Mouse (Mus musculus): ENCODE measurements around the gene Nudt22.

The Nudt22 gene

DNA sequence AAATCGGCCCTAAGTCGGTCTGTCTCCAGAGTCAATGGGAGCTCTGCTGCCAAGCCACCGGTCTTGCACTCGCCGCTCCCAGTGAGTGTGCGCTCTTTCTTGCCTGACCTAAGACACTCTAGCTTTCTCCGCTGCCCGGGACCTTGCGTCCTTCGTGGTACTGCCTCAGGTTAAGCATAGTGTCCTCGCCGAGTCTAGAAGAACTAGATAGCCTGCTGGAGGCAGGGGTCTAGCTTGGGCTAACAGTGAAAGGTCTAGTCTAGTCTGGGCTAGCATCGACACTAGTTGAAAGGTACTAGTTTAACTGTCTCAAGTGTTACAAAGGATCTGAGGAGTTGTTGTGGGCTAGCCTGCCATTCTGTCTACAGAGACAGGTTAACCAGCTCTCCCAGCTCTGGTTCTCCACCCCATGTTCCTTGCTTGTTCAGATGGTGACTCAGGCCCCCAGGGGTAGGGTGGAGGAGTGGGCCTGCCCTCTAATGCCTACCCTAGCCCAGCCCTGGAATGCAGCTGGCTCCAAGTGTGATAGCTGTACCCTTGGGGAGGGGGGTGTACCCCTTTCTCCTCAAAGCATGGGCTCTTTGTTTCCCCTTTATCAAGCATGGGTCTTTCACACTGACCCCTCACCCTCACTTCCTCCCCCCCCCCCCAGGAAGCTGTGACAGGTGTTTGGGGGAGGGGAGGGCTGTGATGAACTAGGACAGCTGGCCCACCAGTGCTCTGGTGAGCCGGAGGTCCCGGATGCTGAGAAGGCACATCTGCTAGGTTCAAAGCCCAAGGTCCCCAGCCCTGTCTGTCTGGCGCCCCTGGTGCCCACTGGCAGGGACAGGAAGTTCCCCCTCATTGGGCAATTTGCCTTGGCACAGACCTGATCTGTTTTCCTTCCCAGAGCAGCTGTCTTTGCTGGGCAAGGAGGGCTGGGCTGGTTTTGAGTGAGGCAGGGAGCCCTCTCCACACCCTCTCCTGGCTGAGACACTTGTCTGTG, 20.1 kb downstream of the Nudt22 start, which contains the start of gene Plcb3:
TSS of gene Plcb3 (minus strand) at position 934 of the 985 bp plus-strand sequence.
- peak; percentile 77 to 85 for DNase-seq

DNA sequence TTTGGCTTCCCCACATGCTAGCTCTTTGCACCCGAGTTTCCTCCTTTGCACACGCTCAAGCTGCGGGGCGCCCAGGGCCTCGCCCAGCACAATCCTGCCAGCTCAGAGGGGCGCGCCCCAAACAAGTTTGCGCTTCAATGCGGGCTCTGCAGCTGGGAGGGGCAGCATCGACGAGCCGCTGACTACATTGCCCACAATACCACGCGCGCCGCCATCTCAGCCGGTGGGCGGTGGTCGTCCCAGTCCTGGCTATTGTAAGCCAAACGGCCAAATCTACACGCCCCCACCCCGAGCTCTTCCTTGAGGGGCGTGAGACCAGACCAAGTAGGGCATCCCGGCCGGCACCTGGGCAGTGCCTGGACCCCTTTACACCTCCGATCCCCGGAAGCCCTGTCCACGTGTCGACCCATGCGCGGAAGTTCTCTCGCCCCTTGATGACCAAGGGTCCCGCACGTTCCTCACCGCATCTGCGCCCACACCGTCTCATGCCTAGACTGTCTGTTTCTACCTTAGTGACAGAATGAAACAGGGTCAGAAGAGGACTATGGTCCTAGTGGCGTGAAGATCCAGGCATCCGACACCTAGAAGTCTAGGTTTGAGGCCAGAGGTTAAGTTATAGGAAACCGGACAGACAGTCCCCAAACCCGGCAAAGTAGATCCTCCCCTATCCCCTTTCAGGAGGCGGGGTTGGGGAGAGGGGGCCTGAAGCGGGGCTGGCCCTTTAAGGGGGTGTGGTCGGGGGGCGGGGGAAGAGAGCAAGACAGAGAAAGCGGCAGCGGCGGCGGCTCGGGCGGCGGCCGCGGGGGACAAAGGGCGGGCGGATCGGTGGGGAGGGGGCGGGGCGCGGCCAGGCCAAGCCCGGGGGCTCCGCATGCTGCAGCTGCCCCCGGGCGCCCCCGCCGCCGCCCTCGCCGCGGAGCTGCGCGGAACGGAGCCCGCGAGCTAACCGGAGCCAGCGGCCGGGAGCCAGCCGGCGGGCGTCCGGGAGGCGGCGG, 21.4 kb downstream of the Nudt22 start, which contains the start of gene Ppp1r14b:
TSS of gene Ppp1r14b (plus strand) at position 758 of the 995 bp plus-strand sequence.
- peak; percentile 75 to 84 for DNase-seq

DNA sequence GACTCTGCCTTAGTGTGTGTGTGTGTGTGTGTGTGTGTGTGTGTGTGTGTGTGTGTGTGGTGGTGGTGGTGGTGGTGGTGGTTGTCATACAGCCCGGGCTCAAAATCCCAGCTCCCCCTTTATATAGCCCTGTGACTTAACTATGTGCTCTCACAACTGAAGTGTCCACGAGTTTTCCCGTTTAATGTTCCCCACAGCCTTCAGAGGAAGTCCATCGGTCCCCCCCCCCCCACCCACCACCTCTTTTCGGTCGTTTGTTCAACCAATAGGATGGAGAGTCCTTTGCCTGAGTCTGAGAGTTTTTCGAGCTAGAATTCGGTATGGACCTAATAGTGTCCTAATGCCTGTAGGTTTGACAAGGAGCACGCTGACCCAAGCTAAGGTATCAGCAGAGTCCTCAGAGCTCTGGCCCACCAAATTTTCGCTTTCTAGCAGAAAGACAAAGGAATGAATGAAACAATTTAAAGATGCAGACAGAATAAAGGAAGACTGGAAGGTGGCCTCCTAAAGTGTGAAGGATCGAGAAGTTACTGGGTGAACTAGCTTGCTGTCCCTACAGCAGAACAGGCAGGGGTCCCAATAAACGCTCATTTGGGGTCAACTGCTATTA, 22.2 kb downstream of the Nudt22 start:
- DNase-seq = no peak

DNA sequence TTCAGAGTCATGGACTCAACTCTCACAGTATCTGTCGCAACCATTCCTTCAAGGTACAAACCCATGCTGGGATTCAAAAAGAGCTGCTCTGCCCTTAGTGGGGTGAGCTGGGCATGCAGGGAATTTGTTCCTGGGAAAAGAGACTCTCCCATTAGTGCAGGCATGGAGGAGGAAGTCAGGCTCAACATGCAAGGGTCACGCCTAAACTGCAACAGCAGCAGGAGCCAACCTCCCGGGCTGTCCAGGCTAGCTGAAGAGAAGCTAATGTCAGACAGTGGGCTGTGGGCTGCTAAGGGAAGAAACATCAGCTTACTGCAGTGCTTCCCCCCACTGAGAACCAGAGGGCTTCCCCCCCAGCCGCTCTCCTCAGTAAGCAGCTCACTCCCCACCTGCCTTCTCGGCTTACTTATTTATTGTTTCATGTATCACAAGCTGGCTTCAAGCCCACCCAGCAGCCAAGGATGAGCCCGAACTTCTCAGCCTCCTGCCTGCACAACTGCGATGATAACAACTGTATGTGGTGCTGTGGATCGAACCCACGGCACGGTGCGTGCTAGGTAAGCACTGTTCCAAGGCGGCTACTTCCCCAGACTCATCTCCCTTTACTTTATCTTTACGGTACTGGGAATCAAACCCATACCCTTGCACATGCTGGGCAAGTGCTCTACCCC, 23.5 kb downstream of the Nudt22 start:
- no peak for DNase-seq

DNA sequence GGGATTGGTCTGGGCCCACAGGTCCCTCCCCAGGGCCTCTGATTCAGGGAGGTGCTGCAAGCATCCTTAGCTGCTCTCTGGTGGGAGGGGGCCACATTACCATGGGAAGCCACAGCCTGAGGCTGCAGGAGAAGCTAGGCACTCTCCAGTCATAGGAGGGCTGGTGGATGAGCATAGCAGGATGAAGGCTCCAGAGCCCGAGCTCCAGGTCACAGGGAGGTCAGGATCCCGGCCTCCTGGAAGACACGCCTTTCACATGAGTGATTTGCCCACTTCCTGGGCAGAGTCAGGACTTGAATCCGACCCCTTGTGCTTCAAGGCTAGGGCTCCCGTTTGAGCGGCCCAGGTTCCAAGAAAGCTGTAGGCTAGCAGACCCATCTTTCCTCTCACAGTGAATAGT, 24.3 kb downstream of the Nudt22 start:
- DNase-seq = no peak

DNA sequence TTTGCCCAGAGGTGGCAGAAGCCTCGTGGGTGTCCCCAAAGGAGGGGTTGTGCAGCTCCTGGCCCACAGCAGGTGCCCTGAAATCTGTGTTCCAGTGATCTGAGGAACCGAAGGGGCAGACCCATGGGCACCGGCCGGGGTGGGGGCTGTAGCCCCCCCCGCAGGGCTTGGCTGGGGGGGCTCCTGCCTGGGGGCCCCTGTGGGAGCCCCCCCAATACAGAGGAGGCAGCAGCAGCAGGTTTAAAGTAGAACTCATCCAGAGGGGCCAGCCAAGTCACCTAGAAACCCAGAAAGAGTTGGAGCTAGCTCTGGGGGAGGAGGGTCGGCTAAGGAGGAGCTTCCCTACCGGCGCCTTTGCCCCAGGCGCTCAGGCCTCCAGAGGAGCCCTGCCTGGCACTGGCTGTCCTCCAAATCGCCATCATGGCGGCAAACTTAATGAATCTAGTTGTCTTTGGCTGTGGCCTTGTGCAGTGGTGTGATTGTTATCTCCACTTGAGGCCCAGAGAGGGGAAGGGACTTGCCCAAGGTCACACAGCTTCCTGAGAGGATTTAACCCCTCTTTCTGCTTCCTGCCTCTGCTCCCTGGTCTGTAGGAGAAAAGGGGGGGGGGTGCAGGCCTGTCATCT, 25.3 kb downstream of the Nudt22 start:
- DNase-seq = no peak

DNA sequence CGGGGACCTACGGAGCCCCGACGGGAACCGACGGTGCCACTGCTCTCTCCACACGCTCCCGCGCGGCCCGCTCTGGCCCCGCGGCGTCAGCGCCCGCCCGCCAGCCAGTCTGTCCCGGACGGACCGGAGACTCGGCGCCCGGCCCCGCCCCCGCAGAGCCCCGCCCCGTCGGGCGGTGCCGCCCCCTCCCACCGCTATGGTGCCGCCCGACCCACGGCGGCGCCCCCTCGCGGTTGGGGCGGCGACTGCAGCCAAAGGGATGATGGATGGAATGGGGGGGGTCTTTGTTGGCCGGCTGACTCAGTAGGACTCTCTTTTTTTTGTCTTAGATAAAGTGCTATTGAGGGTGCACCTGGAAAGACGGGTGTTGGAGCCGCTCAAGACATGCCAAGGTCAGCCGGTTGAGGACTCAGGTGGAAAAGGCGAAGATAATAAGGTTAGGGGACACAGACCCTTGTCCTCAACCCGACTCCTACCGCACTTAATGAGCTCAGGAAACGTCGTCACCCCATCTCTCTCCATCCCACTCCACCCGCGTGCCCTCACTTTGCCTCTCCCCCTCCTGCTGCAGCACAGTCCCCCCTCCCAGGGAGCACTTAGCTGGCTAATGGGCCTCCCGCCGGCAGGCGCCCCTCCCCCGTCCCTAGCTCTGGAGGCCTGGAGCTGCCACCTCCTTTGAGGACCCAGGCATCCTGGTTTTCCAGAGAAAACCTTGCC, 26.1 kb downstream of the Nudt22 start:
- peak; percentile 35 to 57 for DNase-seq

DNA sequence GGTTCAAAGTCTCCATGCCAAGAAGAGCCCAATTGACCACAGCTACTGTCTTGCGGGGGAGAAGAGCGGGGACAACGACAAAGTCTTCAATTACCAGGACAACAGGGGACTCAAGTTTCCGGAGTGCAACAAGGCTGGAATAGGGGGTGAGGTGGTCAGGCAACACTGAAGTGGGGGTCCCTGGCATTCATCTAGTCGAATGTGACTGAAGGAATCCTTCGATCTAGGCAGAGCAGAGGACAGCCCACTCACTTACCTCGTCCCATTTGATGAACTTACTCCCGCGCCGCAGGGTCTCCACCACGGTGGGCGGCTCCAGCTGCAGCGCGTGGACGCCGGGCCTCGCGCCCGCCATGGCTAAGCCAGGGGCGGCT, 26.6 kb downstream of the Nudt22 start:
- DNase-seq = no peak

DNA sequence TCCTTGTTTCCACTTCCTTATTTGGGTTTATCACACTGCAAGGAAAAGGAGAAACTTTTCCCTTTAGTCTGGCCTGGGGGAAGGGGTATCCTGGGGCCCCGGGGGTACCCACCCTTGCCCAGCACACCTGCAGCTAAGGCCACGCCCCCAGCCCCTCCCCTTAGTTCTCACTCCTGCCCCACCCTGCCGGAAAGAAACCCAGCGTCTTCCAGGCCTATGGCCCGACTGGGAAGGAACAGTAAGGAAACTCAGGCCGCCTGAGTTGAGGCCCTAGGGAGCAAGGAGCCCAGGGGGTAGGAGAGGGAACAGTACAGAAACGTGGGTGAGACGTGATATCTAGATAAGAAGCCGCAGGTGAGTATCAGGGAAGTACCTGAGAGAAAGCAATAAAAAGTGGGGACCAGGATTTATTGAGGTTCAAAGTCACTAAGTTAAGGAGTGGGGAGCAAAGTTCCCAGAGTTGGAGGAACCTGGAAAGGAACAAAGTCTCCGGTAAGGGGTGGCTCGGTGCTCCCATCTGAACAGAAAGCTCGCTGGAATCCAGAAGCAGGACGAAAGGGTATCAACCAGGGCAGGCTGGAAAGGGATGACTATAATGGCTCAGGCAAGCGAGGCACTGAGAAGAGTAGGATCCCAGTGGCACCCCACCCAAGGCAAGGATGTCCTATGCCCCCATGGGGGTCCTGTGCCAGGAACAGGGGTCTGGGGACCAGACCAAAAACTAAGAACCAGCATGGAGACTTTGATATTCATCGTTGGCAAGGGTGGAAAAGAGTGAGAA, 27.2 kb downstream of the Nudt22 start:
- DNase-seq = no peak

DNA sequence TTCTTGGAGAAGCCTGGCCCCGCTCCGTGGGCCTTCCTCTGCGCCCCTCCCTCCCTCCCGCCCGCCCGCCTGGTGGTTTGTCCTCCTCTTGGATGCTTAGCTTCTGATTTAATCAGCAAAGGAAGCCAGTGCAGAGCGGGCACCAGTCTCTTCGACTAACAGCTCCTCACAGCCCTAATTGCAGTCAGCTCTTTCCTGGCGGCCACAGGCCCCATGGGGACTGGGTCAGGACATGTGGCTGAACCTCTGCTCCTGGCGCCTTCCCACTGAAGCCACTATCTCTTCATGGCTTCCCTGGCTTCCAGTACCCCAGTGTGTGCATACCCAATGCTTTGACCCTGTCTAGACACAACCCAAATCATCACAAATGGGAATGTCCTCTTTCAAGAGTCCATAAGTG, 39.5 kb downstream of the Nudt22 start:
- no peak for DNase-seq

DNA sequence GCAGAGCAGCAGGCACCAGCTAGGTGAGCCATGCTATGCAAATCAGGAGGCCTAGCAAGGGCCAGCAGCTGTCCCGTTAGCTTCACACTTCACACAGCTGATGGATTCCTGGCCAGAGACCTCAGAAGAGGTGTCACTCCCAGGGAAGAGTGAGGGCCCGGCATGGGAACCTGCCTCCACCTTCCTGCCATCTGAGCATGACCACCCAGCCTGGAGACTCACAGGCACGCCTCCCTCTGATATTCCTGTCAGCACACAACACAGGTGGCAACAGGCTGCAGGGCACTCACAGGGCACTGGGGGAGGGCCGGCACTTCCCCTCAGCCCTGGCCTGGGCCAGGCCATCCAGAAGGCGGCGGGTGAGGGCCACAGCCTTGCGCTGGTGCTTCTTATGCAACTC, 40.5 kb downstream of the Nudt22 start:
- DNase-seq = no peak

DNA sequence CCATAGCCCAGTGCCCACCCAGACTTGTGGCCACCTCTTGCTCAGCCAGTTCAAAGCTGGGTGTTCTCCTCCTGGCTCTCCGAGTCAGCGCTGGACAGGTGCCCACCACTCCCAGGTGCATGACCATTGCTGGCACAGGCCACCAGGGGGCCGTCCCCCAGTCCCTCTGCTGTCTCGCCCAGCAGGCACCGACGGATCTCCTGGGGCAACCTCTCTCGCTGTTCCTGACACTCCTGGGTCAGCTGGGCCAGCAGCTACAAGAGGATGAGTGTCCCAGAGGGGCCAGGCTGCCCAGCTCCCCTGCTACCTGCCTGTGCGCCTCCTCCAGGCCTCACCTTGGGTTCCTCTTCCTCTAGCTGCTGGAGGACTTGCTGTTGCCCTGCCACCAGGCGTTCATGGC, 41.9 kb downstream of the Nudt22 start:
- DNase-seq = peak in 1 of 2 experiments; percentile 66

DNA sequence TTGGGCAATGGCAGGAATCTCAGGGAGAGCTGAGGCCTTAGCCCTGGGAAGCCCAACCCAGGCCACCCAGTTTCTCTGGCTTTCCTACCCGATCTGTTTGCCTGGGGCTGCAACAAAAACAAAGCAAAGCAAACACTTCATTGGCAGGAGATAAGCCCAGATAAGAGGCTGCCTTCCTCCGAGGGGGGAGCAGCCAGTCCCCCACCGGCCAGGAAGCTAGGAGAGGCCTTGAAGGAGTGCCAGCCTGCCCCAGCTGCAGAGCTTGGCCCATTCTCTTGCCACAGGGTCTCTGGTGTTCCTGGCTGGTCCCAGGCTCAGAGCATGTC, 43.2 kb downstream of the Nudt22 start:
- no peak for DNase-seq

DNA sequence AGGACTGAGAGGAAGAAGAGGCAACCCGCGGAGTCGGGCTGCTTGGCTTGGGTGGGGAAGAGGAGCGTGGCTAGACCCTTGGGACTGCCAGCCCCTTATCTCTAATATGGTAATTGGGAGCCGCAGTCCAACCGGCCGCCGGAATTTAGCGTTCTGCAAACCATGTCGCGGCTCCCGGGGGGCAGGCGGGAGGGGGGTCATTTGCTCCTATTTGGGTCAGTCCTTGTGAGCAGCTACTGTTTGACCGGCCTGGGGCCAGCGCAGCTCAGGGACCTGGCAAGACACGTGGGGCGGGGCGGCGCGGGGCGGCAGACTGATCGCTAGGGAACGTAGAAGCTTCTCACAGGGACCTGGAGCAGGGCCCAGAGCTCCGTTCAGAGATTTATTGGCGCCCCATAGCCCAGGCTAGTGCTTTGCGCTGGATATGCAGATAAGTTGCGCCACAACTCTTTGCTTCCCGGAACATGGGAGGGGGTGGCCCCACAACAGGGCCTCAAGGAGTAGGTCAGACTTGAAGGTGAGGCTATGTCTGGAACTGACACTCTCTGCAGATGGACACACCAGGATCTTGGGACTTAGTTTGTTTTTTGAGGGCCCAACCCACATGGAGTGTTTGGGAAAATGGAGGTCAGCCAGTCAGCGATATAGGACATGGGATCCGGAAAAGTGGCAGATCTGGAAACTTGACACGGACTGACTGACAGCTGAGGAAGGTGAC, 43.8 kb downstream of the Nudt22 start:
- peak; percentile 77 to 79 for DNase-seq

DNA sequence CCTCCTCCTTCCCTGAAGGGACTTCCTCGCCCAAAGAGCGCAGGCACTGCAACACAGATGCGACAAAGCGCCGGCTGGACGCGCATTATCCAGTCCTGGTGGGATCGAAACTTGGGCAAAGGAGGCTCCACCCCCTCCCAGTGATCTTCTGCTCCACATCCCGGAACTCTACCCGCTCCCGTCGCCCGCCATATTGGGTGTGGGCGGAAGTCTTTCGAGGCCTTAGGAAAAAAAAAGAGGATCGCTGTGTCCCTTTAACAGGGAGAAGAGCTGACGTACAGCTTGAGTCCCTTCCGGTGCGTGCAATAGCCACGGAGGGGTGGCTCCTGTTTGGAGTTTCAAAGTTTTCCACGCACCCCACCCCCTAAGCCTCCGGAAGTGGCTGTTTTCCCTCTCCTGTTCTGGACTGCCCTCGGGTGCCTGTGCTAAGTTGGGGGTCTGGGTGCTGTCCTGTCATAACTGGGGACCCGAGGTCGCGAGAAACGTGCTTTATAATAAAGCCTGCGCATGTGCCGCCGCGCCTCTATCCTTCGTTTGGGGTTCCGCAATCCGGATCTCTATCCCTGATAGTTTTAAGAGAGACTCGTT, 44.4 kb downstream of the Nudt22 start:
- peak; percentile 91 to 93 for DNase-seq

DNA sequence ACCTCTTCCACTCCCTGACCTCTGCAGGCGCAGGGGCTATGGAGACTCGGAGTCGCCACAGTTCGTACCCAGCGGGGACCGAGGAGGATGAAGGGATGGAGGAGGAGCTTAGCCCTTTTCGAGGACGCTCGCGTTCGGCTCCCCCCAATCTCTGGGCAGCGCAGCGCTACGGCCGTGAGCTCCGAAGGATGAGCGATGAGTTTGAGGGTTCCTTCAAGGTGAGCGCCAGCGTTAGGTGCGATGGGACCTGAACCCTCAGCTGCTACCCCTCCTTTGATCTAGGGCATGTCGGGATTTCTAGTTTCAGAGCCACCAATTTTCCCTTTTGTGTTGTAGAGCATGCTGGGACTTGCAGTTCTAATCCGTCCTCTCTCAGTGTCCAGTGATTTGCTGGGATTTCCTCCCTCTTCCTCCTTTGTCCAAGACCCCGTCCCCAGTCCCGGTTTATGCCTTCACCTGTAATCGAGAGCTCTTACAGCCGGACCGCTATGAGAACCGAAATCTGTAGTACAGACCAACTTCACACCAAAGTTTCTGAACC, 45.2 kb downstream of the Nudt22 start:
- peak; percentile 59 to 72 for DNase-seq

DNA sequence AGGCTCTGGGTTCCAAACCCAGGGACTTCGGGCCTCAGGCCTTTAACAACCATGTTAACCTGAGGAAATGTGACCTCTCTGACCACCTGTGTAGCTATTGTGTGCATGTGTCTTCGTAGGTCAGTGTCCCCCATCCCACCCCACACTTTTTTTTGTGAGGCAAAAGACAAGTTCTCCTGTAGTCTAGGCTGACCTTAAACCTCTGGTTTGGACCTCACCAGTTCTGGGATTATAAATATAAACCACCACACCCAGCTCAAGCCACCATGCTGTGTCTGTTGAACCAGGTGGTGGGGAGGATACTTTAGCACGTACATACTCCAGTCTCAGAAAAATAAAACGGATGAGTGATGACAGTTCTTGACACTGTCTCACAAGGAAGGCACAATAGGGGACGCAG, 46.0 kb downstream of the Nudt22 start:
- DNase-seq = no peak

DNA sequence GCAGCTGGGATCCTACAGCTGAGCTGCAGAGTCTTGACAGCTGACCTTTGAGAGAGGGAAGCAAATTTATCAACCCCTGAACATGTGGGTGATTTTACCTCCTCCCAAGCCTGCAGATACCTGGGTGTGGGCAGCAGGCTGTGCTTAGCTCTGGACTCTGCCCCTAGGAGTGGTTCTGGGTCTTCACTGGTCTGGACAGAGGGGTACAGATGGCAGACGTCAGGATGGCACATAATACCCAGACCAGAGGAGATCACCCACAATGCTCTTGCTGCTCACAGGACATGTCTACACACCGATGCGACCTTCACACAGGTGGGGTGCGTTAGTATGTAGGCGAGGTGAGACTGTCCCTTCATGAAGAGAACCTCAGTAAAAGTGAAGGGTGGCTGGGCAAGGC, 46.4 kb downstream of the Nudt22 start:
- no peak for DNase-seq

DNA sequence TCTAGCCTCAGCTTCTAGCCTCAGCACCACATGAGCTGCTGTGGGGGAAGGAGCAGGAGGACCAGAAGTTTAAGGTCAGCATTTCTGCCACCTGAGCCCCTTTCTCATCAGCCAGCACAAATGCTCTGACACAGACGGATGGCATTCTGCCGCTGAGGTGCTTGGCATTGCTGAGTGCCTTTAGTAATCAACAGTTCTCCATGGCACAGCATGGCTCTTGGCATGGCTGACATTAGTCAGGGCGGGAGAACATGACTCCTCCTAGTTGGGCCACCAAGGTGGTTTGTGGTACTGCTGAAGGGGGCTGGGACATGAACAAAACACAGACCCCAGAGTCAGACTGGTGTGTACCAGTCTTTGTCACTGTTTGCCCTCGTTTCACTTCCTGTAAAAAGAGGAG, 47.7 kb downstream of the Nudt22 start:
- DNase-seq = peak; percentile 90 to 93
